Mouse (Mus musculus): Measurements from ENCODE around the gene Acap1. TPM values are rescaled to one million over a fixed set of nuclear protein-coding genes. Genes with fewer than 3 reads are reported as not detected.

The Acap1 gene
- total RNA-seq, 1 experiment: 9.6 TPM

DNA sequence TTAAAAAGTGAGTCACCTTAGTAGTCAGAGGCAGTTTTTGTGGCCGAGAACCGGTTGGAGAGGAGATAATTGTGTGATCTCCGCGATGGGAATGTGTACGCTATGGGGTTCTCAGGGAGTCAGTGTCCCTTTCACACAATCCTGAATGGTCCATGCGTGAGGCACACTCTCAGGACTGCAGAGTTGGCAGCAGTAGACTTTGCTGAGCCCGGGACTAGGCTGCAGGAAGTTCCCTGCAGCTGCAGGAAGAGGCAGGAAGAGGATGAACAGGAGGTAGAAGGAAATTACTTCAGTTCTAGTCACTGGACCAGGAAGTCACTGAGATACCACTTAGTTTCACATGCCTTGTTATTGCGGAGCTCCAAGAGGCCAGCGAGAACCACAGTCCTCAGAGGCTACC, 46.2 kb downstream of the Acap1 start:
- TF ChIP-seq HCFC1 (IDR thresholded peaks at IDR 0.05; ENCODE audit: borderline replicate concordance, insufficient read depth, low read length): no peak
- TF ChIP-seq CHD2 (IDR thresholded peaks at IDR 0.05; ENCODE audit: low read depth, low read length): no peak
- TF ChIP-seq MAFK (IDR thresholded peaks at IDR 0.05; ENCODE audit: insufficient read depth, low read depth, low read length): no peak
- TF ChIP-seq ZC3H11A (IDR thresholded peaks at IDR 0.05; ENCODE audit: borderline replicate concordance, low read depth, low read length): no peak
- TF ChIP-seq ZNF384 (IDR thresholded peaks at IDR 0.05; ENCODE audit: low read depth, low read length): no peak
- DNase-seq (ENCODE audit: low read depth, low spot score): no peak
- H3K4me1 ChIP-seq (ENCODE audit: control insufficient read depth in 2 of 2, insufficient read depth in 2 of 2, low read length in 2 of 2, poor library complexity in 1 of 2): peaks cover 0 to 6% of the 10 kb centered on the region in 2 experiments; a peak in 2 of 4 replicates
- peaks cover 13% of the 10 kb centered on the region; the same call in 1 of the 2 replicates for H3K36me3 ChIP-seq (ENCODE audit: control insufficient read depth, insufficient read depth, low read length, poor library complexity, severe bottlenecking)
- no peaks in the 10 kb centered on the region for H3K9me3 ChIP-seq (ENCODE audit: control insufficient read depth, insufficient read depth, low read depth, low read length)
- in situ Hi-C loops (cut with MboI; ENCODE audit: low sequenced_read_pairs in 2 of 2, unreplicated experiment in 2 of 2): no loop called here
- H3K4me3 ChIP-seq (ENCODE audit: insufficient read depth in 1 of 2, low read depth in 1 of 2, low read length in 2 of 2, poor library complexity in 1 of 2, severe bottlenecking in 1 of 2): no peak overlapping the region
- no peak overlapping the region for H3K27ac ChIP-seq (ENCODE audit: insufficient read depth, low read depth, low read length, poor library complexity, severe bottlenecking)
- no peak overlapping the region for H3K9ac ChIP-seq (ENCODE audit: insufficient read depth, low read depth, low read length, poor library complexity, severe bottlenecking)

- no peak overlapping the region for H3K9ac ChIP-seq (ENCODE audit: insufficient read depth, low read depth, low read length, poor library complexity, severe bottlenecking)
- in situ Hi-C loops (cut with MboI; ENCODE audit: low sequenced_read_pairs in 2 of 2, unreplicated experiment in 2 of 2): no loop called here
These were observed 47.3 kb downstream of the Acap1 start for GRCm38 (mm10) chr11:69848021-69848420.

DNA sequence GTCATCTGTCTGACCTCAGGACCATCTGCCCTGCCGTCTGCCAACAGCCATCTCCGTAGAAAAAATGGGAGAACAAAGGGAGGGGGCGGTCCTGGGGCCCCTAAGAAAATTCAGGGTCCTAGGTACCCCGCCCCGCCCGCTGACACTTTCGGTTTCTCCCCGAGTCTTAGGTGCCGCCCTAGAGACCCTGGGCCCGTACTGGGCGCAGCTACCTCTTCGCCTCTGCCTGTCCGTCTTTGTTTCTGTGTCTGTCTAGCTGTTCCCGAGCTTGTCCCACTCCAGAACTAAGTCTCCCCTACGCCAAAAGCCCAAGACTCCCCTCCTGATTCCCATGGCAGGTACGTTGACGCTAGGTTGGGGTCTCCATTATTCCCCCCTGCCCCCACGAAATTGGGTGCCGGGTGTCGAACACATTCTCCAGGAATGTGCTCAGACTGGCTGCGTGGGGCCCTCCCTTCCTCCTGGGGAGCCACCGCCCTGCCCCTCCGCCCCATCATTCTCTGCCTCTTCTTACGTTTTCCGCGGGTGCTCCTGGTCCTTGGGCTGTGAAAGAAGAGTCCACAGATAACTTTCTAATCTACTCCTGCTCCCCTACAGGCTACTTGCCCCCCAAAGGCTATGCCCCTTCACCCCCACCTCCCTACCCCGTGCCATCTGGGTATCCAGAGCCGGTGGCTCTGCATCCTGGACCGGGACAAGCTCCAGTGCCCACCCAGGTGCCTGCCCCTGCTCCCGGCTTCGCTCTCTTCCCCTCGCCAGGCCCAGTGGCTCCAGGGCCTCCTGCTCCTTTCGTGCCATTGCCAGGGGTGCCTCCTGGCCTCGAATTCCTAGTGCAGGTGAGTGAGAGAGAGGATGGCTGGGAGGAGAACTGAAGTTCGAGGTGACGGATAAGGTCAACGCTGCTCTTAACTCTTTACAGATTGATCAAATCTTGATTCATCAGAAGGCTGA, 48.3 kb downstream of the Acap1 start:
- peak overlapping the region; percentile 74 to 86 for H3K4me3 ChIP-seq (ENCODE audit: insufficient read depth in 1 of 2, low read depth in 1 of 2, low read length in 2 of 2, poor library complexity in 1 of 2, severe bottlenecking in 1 of 2)
- in situ Hi-C loops (cut with MboI; ENCODE audit: low sequenced_read_pairs in 2 of 2, unreplicated experiment in 2 of 2): no loop called here
- TF ChIP-seq ZC3H11A (IDR thresholded peaks at IDR 0.05; ENCODE audit: borderline replicate concordance, low read depth, low read length) (no peak), ZNF384 (IDR thresholded peaks at IDR 0.05; ENCODE audit: low read depth, low read length) (0 out of 2 replicates have a peak, but pooled peaks have one; percentile 12), MAFK (IDR thresholded peaks at IDR 0.05; ENCODE audit: insufficient read depth, low read depth, low read length) (no peak), CHD2 (IDR thresholded peaks at IDR 0.05; ENCODE audit: low read depth, low read length) (no peak)
- peaks cover 10% of the 10 kb centered on the region; the same call in 1 of the 2 replicates for H3K36me3 ChIP-seq (ENCODE audit: control insufficient read depth, insufficient read depth, low read length, poor library complexity, severe bottlenecking)
- peaks cover 0 to 6% of the 10 kb centered on the region in 2 experiments; a peak in 2 of 4 replicates for H3K4me1 ChIP-seq (ENCODE audit: control insufficient read depth in 2 of 2, insufficient read depth in 2 of 2, low read length in 2 of 2, poor library complexity in 1 of 2)
- no peak for DNase-seq (ENCODE audit: low read depth, low spot score)
- H3K9ac ChIP-seq (ENCODE audit: insufficient read depth, low read depth, low read length, poor library complexity, severe bottlenecking): peak overlapping the region; percentile 64
- H3K27ac ChIP-seq (ENCODE audit: insufficient read depth, low read depth, low read length, poor library complexity, severe bottlenecking): no peak overlapping the region
- H3K9me3 ChIP-seq (ENCODE audit: control insufficient read depth, insufficient read depth, low read depth, low read length): no peaks in the 10 kb centered on the region

More at GRCm38 (mm10) chr11:69848021-69848420, 47.3 kb downstream of the Acap1 start:
- Histone ChIP-seq H3K9me3 (ENCODE audit: control insufficient read depth, insufficient read depth, low read depth, low read length) (no peaks in the 10 kb centered on the region), H3K4me3 (ENCODE audit: insufficient read depth in 1 of 2, low read depth in 1 of 2, low read length in 2 of 2, poor library complexity in 1 of 2, severe bottlenecking in 1 of 2) (peak overlapping the region in 1 of 2 experiments; percentile 10; a peak in 1 of 4 replicates), H3K36me3 (ENCODE audit: control insufficient read depth, insufficient read depth, low read length, poor library complexity, severe bottlenecking) (peaks cover 13% of the 10 kb centered on the region; the same call in 1 of the 2 replicates), H3K4me1 (ENCODE audit: control insufficient read depth in 2 of 2, insufficient read depth in 2 of 2, low read length in 2 of 2, poor library complexity in 1 of 2) (peaks cover 0 to 6% of the 10 kb centered on the region in 2 experiments; a peak in 2 of 4 replicates), H3K27ac (ENCODE audit: insufficient read depth, low read depth, low read length, poor library complexity, severe bottlenecking) (no peak overlapping the region)
- no peak for DNase-seq (ENCODE audit: low read depth, low spot score)
- TF ChIP-seq MAFK (IDR thresholded peaks at IDR 0.05; ENCODE audit: insufficient read depth, low read depth, low read length): no peak
- TF ChIP-seq CHD2 (IDR thresholded peaks at IDR 0.05; ENCODE audit: low read depth, low read length): no peak
- TF ChIP-seq HCFC1 (IDR thresholded peaks at IDR 0.05; ENCODE audit: borderline replicate concordance, insufficient read depth, low read length): no peak

- Histone ChIP-seq H3K36me3 (ENCODE audit: control insufficient read depth, insufficient read depth, low read length, poor library complexity, severe bottlenecking) (peaks cover 7% of the 10 kb centered on the region; the same call in 1 of the 2 replicates), H3K4me1 (ENCODE audit: control insufficient read depth in 2 of 2, insufficient read depth in 2 of 2, low read length in 2 of 2, poor library complexity in 1 of 2) (peaks cover 0 to 6% of the 10 kb centered on the region in 2 experiments; a peak in 2 of 4 replicates), H3K9me3 (ENCODE audit: control insufficient read depth, insufficient read depth, low read depth, low read length) (no peaks in the 10 kb centered on the region), H3K9ac (ENCODE audit: insufficient read depth, low read depth, low read length, poor library complexity, severe bottlenecking) (peak within 1 kb of the TSS; percentile 82), H3K4me3 (ENCODE audit: insufficient read depth in 1 of 2, low read depth in 1 of 2, low read length in 2 of 2, poor library complexity in 1 of 2, severe bottlenecking in 1 of 2) (peak within 1 kb of the TSS; percentile 74 to 86), H3K27ac (ENCODE audit: insufficient read depth, low read depth, low read length, poor library complexity, severe bottlenecking) (peak within 1 kb of the TSS; percentile 54)
- in situ Hi-C loops (cut with MboI; ENCODE audit: low sequenced_read_pairs in 2 of 2, unreplicated experiment in 2 of 2): no loop called here
- peak; percentile 86 for DNase-seq (ENCODE audit: low read depth, low spot score)
- TF ChIP-seq ZNF384 (IDR thresholded peaks at IDR 0.05; ENCODE audit: low read depth, low read length): no peak
- 0 out of 2 replicates have a peak, but pooled peaks have one; percentile 11 for TF ChIP-seq HCFC1 (IDR thresholded peaks at IDR 0.05; ENCODE audit: borderline replicate concordance, insufficient read depth, low read length)
- TF ChIP-seq CHD2 (IDR thresholded peaks at IDR 0.05; ENCODE audit: low read depth, low read length): no peak
- peak; percentile 57; the same call in 1 of the 2 replicates for TF ChIP-seq MAFK (IDR thresholded peaks at IDR 0.05; ENCODE audit: insufficient read depth, low read depth, low read length)
- no peak for TF ChIP-seq ZC3H11A (IDR thresholded peaks at IDR 0.05; ENCODE audit: borderline replicate concordance, low read depth, low read length)
These were observed 49.1 kb downstream of the Acap1 start, which contains the start of gene Plscr3 for GRCm38 (mm10) chr11:69846198-69846680. Gene Plscr3 (plus strand): TSS chr11:69846376.

Data from ES-E14 (cell line).